Comparison of ENCODE assay signal across 26 mouse cellular contexts in the genomic region with DNA sequence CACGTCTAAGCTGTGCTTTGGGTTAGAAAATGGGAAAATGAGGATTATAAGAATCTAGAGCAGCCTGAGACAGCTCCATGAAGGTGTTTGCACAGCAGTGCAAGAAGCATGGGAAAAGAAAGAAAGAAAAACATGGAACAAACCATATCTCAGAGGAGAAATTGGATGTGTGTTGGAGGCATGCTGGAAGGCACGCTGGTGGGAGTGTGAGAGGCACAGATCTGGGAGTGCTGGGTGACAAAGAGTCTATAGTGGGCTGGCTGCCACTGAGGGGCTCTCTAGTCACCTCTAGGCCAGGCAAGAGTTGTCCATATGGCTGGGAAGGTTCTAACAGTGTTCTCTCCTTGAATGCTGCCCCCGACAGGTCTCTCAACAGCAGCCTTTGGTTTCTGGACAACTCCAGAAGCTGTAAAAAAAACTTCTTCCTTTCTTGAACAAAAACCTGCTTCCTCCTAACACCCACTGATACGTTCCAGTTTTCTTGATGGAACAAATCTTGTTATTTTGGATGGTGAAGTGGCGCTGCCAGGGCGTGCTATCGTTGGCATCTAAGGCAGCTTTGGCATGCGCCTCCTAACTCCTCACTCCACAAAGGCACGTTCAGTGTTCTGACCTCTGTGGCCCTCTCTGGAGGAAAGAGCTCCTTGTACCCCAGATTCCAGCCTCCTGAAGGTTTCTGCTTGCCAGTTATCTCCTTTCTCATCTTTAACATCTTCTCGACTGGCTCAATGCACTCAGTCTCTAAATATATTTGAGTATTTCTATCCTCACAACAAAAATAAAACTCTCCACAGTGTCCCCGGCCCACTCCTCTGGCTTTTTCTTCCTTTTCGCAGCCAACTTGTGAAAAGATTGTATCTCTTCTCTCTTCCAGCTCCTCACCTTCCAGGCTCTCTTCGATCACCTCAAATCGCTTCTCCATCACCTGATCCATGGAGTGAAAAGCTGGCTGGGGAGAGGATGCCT.
DNase-seq lines count a peak whose midpoint lies in the region; ATAC-seq and TF ChIP-seq lines count a peak whose summit lies in the region.
"Had no signal": no experiment of that assay in that cellular context is flagged by ENCODE, and none has a peak within 500 bp of the region (broad histone marks: within the 10 kb centered on the region; RNA-seq: fewer than 3 reads in every experiment).

No protein-coding gene starts in this region.

- peak overlapping the region; percentile 71 for H3K27ac ChIP-seq in left cerebral cortex, adult 2 months
- H3K27ac ChIP-seq in cortical plate, adult 2 months (ENCODE audit: insufficient read depth, low read length), result peak overlapping the region; percentile 84
- no peak overlapping the region for H3K27ac ChIP-seq in heart, embryonic 12.5 days (ENCODE audit: poor library complexity, severe bottlenecking)
- H3K27ac ChIP-seq: forebrain, embryonic 13.5 days; heart, embryonic 15.5 days; hindbrain, embryonic 14.5 days; liver, embryonic 12.5 days; midbrain, embryonic 12.5 days; neural tube, embryonic 13.5 days had no signal

- H3K4me2 ChIP-seq in heart, embryonic 12.5 days, result no peak overlapping the region
- H3K4me2 ChIP-seq: forebrain, embryonic 13.5 days; heart, embryonic 15.5 days; hindbrain, embryonic 14.5 days; liver, embryonic 12.5 days; midbrain, embryonic 12.5 days; neural tube, embryonic 13.5 days had no signal

- no peaks in the 10 kb centered on the region for H3K9me3 ChIP-seq in heart, embryonic 12.5 days (replicated peaks)
- H3K9me3 ChIP-seq: forebrain, embryonic 13.5 days; heart, embryonic 15.5 days; liver, embryonic 12.5 days; megakaryocyte, embryonic 14.5 days; midbrain, embryonic 12.5 days; neural tube, embryonic 13.5 days had no signal

- 77% methylated on average over 14 of the region's 14 CpGs for WGBS in heart, embryonic 12.5 days

- no peak for TF ChIP-seq POLR2A in cortical plate, adult 2 months (IDR thresholded peaks at IDR 0.05; ENCODE audit: extremely low read depth, insufficient read depth, low read length)

- intact Hi-C loops in left cerebral cortex, adult 2 months (cut with DNase I), result loop anchor here (1.0 to 2.0 kb wide), 3 partner anchors 28 to 130 kb away; partner anchors contain the start of gene Adra2a
- intact Hi-C loops in left cerebral cortex, postnatal 36 days (cut with DNase I), result loop anchor here (10.0 kb wide), 1 partner anchor 130 kb away; the partner anchor contains the start of gene Adra2a

- DNase-seq in left cerebral cortex, adult 2 months (ENCODE audit: extremely low spot score in 1 of 2, low spot score in 2 of 2), result no peak
- no peak for DNase-seq in left cerebral cortex, adult 8-10 months (ENCODE audit: low spot score in 2 of 2)
- DNase-seq in left cerebral cortex, postnatal 36 days (ENCODE audit: low spot score in 2 of 2), result peak; percentile 51 to 61
- peak; percentile 35 for DNase-seq in telencephalon, adult 2 months (ENCODE audit: low read depth, low spot score)
- DNase-seq: adrenal gland, postnatal 25 days; B cell, adult 2 months; cerebellum, adult 2 months; cerebellum, postnatal 14 days; gastrocnemius, postnatal 10 days; heart, postnatal 4 days; kidney, adult 9 months; kidney, postnatal 10 days; layer of hippocampus, adult 9-11 months; lung, adult 18-20 months; lung, postnatal 4 days had no signal

- no peak for ATAC-seq in heart, embryonic 12.5 days (ENCODE audit: insufficient number of reproducible peaks, low FRiP score)
- ATAC-seq: forebrain, embryonic 13.5 days; intestine, postnatal 0 days; liver, embryonic 12.5 days; lung, postnatal 0 days had no signal

- H3K27me3 ChIP-seq in heart, embryonic 12.5 days (replicated peaks), result 0 out of 2 replicates have a peak, but pooled peaks cover 5% of the 10 kb centered on the region
- H3K27me3 ChIP-seq: midbrain, embryonic 12.5 days; neural tube, embryonic 13.5 days had no signal

- H3K4me1 ChIP-seq in cortical plate, adult 2 months (ENCODE audit: control insufficient read depth, insufficient read depth, low read length), result peaks cover 3% of the 10 kb centered on the region; the same call in 1 of the 2 replicates
- H3K4me1 ChIP-seq in heart, embryonic 12.5 days (replicated peaks), result no peaks in the 10 kb centered on the region
- H3K4me1 ChIP-seq: forebrain, embryonic 13.5 days; heart, embryonic 15.5 days; liver, embryonic 12.5 days; megakaryocyte, embryonic 14.5 days had no signal

- no peaks in the 10 kb centered on the region for H3K36me3 ChIP-seq in heart, embryonic 12.5 days
- H3K36me3 ChIP-seq: heart, embryonic 15.5 days; liver, embryonic 12.5 days; midbrain, embryonic 12.5 days; neural tube, embryonic 13.5 days had no signal

- no peak for TF ChIP-seq CTCF in left cerebral cortex, adult 2 months (IDR thresholded peaks at IDR 0.05)
- TF ChIP-seq CTCF in cortical plate, adult 2 months (IDR thresholded peaks at IDR 0.05; ENCODE audit: extremely low read depth, insufficient read depth, low read length), result no peak

- no peak overlapping the region for H3K4me3 ChIP-seq in left cerebral cortex, adult 2 months
- no peak overlapping the region for H3K4me3 ChIP-seq in cortical plate, adult 2 months (ENCODE audit: insufficient read depth, low read length)
- H3K4me3 ChIP-seq in heart, embryonic 12.5 days, result no peak overlapping the region
- H3K4me3 ChIP-seq: forebrain, embryonic 13.5 days; heart, embryonic 15.5 days; liver, embryonic 12.5 days; megakaryocyte, embryonic 14.5 days; midbrain, embryonic 12.5 days; neural tube, embryonic 13.5 days had no signal

- H3K9ac ChIP-seq in heart, embryonic 12.5 days, result no peak overlapping the region
- H3K9ac ChIP-seq: forebrain, embryonic 13.5 days; heart, embryonic 15.5 days; hindbrain, embryonic 14.5 days; liver, embryonic 12.5 days; midbrain, embryonic 12.5 days; neural tube, embryonic 13.5 days had no signal

Comparison
In these comparisons a context has a peak if more than half of its experiments do, and no peak if none do; other contexts are left out.
1. DNase-seq: peak in left cerebral cortex, postnatal 36 days (2 of 2) and telencephalon, adult 2 months (single experiment); none in left cerebral cortex, adult 2 months (0 of 2) and left cerebral cortex, adult 8-10 months (0 of 2).